Mouse (Mus musculus): ENCODE data around the gene Sec24d.
"Not testable (repeated sequence)": the region's sequence is repeated elsewhere in the genome, so short reads cannot be mapped to it uniquely, and the experiment has no call there.

Gene Sec24d

DNA sequence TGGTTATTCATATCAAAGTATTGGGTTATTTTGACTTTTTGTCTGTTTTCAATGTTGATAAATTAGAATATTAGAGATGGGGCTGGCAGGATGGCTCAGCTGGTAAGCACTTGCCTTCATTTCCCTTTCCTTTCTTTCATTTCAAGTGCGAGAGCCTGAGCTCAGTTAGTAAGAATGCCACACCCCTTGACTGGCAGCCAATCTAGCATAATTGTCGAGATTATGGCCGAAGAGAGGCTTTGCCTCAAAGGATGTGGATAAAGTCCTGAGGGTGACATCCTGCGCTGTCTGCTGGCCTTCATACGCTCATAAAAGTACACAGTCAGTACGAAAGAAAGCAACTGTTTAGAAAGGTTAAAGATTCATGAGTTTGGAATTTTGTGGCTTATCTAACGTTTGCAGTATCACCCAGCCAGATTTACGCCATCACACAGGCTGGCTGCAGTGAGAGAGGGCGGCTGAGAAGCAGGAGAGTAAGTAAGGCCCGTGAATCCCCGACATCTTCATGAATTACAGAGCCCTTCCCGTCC lies 71.5 kb downstream of the Sec24d start:
- no peak for DNase-seq (ENCODE audit: low spot score in 2 of 2)

DNA sequence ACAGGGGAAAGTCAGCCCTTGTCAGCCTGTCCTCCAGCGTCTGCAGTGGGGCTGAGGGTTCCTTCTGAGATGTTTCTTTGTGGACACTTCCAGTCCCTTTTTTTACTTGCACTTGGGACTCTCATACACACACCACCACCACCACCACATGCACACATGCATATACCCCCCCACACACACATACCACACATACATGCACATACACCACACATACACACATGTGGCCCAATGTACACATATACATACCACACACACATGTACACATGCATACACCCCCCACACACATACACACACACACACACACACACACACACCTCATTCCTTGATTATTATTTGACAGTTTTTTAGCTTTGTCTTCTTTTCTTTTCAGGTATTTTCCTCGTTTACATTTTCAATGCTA lies 73.8 kb downstream of the Sec24d start:
- no peak for DNase-seq (ENCODE audit: low spot score in 2 of 2)

DNA sequence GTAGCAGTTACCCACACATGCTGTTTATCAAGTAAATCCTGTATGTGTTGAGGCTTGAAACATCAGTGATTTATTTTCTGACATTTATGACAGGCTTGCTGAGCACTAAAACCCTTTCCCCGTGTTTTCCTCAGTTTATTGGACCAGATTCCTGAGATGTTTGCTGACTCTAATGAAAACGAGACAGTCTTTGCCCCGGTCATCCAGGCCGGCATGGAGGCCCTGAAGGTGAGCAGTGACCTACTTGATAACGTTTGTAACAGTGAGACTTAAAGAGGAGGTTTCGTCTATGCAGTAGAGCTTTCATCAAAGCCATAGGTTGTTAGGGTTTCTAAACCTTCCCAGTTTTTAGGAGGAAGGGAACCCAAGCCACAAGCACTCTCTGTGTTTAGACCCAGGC lies 76.4 kb downstream of the Sec24d start:
- no peak for DNase-seq (ENCODE audit: low spot score in 2 of 2)

DNA sequence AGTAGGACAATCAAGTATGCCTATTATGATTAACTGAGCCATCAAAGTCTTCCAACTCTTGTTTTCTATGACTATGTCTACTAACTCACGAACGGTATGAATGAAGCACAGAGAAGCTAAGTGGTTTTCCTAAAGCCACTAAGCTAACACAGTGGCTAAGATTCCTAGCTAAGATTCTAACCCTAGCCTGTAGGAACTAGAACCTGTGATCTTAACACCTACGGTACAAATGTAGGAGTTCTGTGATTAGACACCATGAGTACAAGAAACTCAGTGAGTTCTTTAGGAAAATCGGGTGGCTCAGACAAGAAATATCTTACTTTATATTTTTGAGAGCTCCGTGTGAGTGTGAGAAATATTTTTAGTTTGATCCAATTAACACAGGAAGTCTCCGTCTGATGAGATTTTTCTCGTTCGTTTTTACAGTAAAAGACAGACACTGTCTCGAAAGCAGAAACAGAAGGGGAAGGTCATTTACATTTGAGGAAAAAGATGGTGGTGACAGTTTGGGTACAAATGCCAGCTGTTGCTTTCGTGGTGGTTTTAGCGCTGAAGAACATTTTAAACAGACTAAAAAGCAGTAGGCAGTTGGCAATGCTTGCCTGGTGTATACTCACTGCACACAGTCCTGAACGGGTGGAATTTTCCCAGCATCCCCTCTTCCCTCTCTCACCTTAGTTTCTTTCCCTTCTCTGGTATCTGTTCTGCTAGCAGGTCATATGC lies 81.0 kb downstream of the Sec24d start:
- no peak for DNase-seq (ENCODE audit: low spot score in 2 of 2)

DNA sequence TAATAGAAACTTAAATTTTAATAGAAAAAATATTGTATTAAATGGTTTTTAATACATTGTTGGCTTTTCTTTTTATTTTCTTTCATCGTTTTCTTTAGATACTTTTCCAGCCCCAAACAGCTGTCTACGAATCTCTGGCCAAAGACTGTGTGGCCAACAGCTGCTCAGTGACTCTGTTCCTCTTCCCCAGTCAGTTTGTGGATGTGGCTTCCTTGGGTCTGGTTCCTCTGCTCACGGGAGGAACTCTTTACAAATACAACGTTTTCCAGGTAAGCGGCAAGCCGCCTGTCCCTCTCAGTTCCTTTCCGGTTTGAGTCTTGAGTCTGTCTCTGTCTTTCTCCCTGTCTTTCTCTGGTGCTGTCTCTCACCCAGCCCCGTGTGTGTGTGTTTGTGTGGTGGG lies 83.3 kb downstream of the Sec24d start:
- no peak for DNase-seq (ENCODE audit: low spot score in 2 of 2)

DNA sequence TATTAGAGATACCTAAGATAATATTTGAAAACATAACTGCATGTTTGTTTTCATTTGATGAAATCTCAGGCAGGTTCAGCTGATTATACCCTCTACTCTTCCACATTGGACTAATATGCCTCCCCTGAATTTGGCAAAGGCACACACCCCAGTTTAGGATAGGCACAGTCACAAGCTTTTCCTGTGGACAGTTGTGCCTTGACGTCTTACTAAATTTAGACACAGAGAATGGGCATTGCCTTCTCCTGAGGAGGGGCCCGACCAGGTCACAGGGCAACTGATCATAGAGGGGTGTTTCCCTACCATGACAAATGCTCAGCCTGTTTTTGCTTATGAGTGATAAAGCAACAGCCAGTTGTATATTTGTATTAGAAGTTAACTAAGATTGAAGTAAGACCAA lies 84.3 kb downstream of the Sec24d start:
- no peak for DNase-seq (ENCODE audit: low spot score in 2 of 2)

DNA sequence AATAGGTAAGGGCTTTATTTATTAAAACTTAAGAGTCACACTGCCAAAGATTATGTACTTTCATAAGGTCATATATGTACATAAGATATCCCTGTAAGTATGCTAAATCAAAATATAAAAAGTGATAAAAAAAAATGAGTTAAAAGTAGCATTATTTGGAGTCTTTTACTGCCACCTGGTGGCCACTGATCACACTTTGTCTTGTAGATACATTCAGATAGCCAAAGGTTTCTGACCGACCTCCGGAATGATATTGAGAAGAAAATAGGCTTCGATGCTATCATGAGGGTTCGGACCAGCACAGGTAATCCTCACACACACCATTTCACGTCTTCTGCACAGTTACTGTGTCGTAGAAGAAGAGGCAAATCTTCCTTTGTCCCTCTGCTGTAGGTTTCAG lies 85.9 kb downstream of the Sec24d start:
- DNase-seq (ENCODE audit: low spot score in 2 of 2), result peak in 1 of 2 experiments; percentile 34

DNA sequence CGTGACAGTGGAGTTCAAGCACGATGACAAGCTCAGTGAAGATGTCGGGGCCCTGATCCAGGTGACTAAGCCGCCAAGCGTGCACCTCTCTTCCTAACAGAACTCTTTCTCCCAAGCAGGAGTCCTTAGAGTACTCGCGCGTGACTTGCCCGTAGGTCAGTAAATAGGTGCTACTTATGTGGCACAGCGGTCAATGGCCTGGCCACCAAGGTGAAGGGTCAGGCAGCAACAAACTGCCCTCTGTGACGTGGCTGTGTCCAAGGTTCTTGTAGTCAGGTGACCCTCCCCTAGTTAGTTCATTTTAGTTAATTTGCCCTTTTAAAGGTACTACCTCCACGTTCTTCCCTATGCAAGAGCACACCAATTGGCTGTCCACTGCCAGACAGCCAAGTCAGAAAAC lies 86.4 kb downstream of the Sec24d start:
- DNase-seq (ENCODE audit: low spot score in 2 of 2), result no peak

DNA sequence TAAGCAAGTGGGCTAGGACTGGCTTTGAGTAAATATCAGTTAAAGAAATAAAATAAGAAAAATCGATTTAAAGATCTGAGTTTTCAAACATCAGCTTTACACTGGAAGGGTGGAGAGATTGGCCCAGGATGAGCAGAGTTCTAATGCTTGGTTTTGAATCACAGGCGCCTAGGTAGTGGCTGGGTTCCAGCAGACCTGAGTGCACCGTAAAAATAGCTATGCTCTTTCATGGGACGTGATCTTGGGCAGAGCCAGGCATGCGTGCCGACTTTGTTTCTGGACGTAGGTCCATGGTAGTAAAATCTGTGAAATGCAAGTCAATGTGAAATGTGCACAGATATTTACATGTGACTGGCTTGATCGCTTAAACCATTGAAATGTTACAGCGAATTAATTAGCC lies 87.1 kb downstream of the Sec24d start:
- no peak for DNase-seq (ENCODE audit: low spot score in 2 of 2)

DNA sequence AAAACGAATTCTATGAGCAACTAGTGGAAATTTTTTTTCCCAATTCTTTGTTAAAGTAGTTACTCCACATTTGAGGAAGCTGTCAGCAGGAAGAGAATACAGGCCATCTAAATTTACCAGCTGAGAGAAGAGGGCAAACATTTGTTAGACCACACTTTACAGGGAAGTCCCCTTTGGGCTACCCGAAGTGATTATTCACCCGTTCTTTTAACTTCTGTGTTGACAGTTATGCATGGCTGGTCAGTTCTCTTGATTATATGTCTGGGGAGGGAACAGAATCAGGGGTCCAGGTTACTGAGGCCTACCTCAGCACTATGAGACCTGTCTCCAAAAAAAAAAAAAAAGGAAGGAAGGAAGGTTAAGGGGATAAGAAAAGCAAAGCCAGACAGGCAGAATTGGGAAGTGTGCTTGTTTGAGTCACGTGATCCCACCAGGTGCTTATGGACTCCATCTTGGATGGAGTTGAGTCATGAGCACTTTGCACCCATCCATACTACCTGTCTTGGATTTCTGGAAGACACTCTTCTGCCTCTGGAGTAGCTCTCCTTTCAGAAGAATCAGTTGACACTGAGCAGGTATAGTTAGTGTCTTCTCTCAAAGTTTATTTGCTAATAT lies 89.2 kb downstream of the Sec24d start:
- DNase-seq (ENCODE audit: low spot score in 2 of 2), result no peak

DNA sequence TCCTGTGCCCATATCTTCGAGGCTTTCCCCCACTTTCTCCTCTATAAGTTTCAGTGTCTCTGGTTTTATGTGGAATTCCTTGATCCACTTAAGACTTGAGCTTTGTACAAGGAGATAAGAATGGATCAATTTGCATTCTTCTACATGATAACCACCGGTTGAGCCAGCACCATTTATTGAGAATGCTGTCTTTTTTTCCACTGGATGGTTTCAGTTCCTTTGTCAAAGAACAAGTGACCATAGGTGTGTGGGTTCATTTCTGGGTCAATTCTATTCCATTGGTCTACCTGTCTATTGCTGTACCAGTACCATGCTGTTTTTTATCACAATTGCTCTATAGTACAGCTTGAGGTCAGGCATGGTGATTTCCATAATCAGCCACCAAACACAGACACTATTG lies 99.6 kb downstream of the Sec24d start:
- DNase-seq (ENCODE audit: low spot score in 2 of 2), result not testable (repeated sequence)

DNA sequence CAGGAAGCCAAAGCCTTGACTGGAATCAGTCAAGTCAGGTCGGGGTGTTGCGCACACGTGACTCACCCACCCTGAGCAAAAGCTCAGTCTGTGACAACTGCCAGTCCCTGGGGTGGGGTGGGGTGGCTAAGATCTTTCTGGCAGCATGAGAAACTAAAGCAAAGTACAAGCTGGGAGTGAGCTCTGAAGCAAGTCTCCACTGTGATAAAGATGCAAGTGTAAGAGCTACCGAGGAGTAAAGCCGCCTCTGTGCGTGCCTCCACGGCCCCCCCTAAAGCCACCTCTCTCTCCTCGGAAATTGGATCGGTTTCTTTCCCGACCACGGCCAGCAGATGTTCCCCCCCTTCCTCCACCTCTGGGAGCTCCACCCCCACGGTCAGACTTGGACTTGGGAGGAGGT lies 101.9 kb downstream of the Sec24d start:
- DNase-seq (ENCODE audit: low spot score in 2 of 2), result no peak

DNA sequence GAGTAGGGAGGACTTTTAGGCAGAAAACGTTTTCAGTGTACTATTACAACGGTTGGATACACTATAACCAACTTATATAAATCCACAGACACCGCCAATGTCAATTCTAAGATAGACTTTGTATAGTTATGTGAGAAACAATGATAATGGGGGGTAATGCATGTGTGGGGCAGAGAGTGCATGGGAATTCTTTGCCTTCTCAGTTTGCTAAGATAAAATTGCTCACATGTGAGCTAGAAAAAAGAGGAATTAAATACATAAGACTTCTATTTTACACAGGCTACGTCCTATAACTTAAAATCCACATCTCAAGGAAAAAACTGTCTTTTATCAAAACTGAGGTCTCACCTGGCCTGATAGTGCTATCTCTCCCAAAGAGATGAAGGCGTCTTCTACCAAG lies 103.7 kb downstream of the Sec24d start:
- no peak for DNase-seq (ENCODE audit: low spot score in 2 of 2)

DNA sequence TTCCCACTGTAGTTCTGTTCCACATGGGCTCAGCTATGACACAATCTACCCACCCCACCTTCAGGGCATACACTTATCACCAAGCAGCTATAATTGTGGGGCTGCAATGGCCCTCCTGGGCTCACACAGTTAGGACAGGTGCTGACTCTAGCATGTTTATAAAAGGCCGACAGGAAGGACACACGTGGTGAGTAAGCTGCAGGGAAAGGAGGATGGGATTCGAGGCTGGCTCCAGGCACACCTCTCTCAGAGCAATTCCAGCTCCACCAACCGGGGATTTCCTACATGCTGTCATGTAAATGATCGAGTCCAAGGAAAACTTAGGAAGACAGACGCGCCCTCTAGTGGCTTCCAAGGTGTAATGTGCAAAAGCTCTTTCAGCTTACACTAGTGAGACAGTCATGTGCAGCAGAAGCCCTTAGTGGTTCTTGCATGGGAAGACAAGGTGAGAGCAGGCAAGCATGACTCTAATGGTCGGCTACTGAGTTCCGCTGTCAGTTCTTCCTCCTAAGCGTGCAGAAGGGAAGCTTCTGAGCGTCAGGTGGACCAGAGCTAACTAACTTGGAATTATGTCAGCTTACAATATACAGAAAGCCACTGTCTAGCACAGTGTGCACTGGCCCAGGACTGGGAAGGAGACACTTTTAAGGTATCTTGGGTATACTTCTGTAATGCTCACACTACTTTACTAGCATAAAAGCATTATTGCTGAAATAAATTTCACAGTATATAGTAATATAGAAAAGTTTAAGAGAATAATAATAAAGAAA lies 104.7 kb downstream of the Sec24d start:
- DNase-seq (ENCODE audit: low spot score in 2 of 2), result peak; percentile 39 to 52

DNA sequence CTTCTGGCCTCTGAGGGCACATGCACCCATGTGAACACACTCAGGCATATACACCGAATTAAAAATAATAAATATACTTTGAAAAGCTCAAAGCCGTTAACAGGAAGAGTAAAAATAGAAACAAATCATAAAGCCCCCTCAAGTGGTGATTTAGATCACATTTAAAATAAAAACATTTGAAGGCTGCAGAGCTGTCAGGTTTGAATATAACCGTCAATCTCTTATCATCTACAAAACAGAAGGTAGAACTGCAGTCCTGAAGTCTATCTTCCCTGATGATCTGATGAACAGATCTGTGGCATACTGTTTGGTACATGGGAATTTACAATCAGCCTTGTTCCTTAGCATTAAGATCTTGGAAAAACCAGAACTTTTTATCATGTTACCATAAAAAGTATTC lies 109.3 kb downstream of the Sec24d start:
- no peak for DNase-seq (ENCODE audit: low spot score in 2 of 2)

DNA sequence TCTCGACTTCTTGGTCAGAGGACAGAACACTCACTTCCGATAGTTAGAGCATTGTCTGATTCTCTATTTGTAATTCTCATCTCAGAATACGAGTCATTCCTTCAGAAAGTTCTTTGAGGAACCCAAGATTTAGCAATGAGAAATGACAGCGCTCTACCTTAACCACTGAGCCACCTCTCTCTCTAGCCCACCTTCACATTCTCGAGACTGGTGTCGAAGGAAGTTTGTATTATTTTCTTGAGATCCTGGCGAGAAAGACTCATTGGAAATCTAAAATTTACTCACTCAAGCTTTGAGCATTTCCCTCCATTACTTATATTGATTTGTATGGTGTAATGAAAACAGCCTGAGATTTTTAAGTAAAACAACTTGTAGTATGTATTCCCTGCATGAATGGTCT lies 117.2 kb downstream of the Sec24d start:
- no peak for DNase-seq (ENCODE audit: low spot score in 2 of 2)

DNA sequence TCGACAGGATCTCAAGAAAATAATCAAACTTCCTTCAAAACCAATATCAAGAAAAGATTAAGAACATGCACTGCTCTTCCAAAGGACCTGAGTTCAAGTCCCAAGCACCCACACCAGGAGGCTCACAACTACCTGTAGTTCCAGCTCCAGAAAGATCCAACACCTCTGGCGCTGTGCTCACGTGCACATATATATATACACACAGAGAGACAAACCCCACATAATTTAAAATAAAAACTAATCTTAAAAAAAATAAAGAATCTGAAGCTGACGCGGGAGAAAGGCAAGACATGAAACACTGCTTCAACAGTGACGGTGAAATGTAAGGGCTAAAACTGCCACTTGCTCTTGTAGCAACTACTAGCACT lies 117.8 kb downstream of the Sec24d start:
- DNase-seq (ENCODE audit: low spot score in 2 of 2), result no peak

DNA sequence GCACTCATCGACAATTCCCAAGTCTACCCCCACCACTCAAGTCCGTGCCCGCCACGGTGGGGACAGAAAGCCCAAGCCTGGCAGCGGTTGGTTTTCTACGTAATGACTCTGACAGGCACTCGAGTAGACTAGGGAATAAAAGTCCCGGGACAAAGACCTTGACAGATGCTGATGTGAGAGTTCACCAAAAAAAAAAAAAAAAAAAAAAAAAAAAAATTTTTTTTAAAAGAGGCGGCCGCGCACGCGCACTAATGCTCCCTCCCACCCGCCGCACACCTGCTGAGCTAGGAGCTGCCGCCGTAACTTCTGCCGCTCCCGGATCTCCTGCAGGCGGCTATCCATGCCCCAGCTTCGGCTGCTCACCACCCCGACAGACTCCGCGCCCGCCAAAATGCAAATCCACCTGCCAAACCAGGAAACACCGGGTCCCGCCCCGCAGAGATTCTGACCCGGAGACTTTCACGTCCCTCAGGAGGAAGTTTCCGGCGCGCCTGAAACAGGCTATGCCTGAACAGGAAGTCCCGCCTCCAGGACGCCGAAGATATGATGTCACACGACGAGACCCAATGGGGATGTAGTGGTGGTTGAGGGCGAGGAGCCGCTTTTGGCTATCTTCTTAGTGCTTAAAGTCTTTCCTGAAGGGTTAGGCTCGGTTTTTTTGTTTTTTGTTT lies 118.4 kb downstream of the Sec24d start, which contains the start of gene Mettl14:
Gene Mettl14, minus strand, starts transcription at position 623 of the 671 bp plus-strand sequence.
- peak; percentile 92 to 95 for DNase-seq (ENCODE audit: low spot score in 2 of 2)

DNA sequence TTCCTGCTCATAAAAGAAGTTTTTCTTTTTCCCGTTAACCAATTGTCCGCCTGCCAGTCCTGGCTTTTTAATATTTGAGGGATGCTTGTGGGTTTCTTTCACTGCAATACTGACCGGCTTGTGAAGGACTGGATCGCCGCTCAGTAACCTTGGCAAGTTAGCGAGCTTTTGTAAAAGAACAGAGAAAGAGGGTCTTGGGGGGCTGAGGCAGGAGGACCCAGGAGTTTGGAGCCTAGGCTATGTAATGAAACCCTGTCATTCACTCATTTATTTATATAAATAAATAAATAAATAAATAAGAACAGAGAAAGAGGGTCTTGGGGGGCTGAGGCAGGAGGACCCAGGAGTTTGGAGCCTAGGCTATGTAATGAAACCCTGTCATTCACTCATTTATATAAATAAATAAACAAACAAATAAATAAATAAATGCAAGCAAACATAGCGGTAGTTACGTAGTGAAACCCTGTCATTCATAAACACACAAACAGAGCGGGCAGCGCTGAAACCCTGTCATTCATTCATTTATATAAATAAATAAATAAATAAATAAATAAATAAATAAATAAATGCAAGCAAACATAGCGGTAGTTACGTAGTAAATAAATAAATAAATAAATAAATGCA lies 119.0 kb downstream of the Sec24d start:
- peak in 1 of 2 experiments; percentile 24 for DNase-seq (ENCODE audit: low spot score in 2 of 2)

DNA sequence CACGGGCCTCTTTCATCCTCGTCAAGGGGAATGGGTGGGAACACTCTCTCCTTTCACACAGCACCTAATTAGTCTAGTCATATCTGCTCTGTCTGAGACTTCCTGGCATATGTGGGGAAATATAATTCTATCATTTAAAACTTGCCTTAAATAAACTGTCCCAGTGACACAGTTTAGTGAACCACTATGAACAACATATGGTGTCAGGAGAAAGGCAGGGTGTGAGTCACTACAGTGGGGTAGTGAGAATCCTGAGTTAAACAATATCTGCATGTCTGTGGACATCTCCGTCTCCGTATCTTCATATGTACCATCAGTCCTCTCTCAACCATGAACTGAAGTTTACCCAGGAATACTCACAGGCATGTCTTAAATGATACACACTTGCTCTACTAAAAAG lies 123.9 kb downstream of the Sec24d start:
- no peak for DNase-seq (ENCODE audit: low spot score in 2 of 2)

DNA sequence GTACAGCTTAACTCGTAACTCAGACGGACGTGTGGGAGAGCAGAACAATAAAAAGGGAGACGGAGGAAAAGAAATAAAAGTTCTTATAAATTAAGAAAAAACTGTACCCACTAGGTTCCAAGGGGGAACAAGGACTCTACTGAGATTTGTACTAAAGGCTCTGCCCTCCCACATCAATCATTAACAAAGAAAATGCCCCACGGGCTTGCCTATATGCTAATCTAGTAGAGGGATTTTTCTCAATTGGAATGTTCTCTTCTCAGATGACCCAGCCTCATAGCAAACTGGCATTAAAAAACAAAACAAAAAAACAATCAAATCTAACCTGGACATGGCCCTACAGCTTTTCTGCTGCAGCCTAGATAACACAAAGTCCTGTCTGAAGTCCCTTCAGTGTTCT lies 128.4 kb downstream of the Sec24d start:
- no peak for DNase-seq (ENCODE audit: low spot score in 2 of 2)
